Mouse (Mus musculus) megakaryocyte, embryonic 14.5 days (primary cell): ENCODE measurements around the gene Rsrc1. TPM values are rescaled to one million over a fixed set of nuclear protein-coding genes. Genes with fewer than 3 reads are reported as not detected.

ENCODE experiments used
- H3K27me3 ChIP-seq: replicated peaks from 2 replicates; pipeline ENCODE3; 2012; ENCODE audit warnings: inconsistent platforms
- H3K36me3 ChIP-seq: replicated peaks from 2 replicates; pipeline ENCODE3; 2012; ENCODE audit warnings: low read length, inconsistent platforms, mixed read lengths
- H3K4me1 ChIP-seq: 2 replicates; pipeline ENCODE4 v1.6.1; 2012; ENCODE audit warnings: inconsistent platforms
- H3K4me3 ChIP-seq: replicated peaks from 2 replicates; pipeline ENCODE3; 2012; ENCODE audit warnings: moderate library complexity, mild to moderate bottlenecking, inconsistent platforms
- H3K9me3 ChIP-seq: 2 replicates; pipeline ENCODE4 v1.6.1; 2012; ENCODE audit warnings: inconsistent platforms
- FLI1 ChIP-seq: IDR thresholded peaks from 2 replicates; pipeline ENCODE4 v1.6.1; 2012; ENCODE audit warnings: low read length, inconsistent platforms, mixed read lengths
- GATA1 ChIP-seq: IDR thresholded peaks from 3 replicates; pipeline ENCODE4 v1.6.1; 2012; ENCODE audit warnings: mixed read lengths, low read length, inconsistent platforms, borderline replicate concordance
- polyA plus RNA-seq: library from polyadenylated mRNA; stranded (reverse); fragments of >175 nt; gene quantifications from 2 replicates; pipeline ENCODE4 v1.2.3, GENCODE M21; 2012; ENCODE audit warnings: low replicate concordance; ENCODE audit not compliant: insufficient read depth

Gene Rsrc1
- 2.0 and 15.3 TPM in 2 replicates for polyA plus RNA-seq

GRCm38 (mm10) chr3:66981101-66981661, at the start of gene Rsrc1:
TSS of gene Rsrc1 (plus strand) at chr3:66981390.
- H3K27me3 ChIP-seq: peaks cover 76% of the 10 kb centered on the region
- no peaks in the 10 kb centered on the region for H3K36me3 ChIP-seq
- TF ChIP-seq GATA1 (no peak), FLI1 (no peak)
- H3K4me3 ChIP-seq: peak within 1 kb of the TSS; percentile 92
- H3K9me3 ChIP-seq: peaks cover 7% of the 10 kb centered on the region; the same call in 1 of the 2 replicates
- H3K4me1 ChIP-seq: peaks cover 45% of the 10 kb centered on the region

- Histone ChIP-seq H3K4me1 (no peaks in the 10 kb centered on the region), H3K27me3 (peaks cover 2% of the 10 kb centered on the region), H3K9me3 (no peaks in the 10 kb centered on the region), H3K36me3 (no peaks in the 10 kb centered on the region), H3K4me3 (no peak overlapping the region)
- TF ChIP-seq FLI1: no peak
- no peak for TF ChIP-seq GATA1
These were observed 41.5 kb upstream of the Rsrc1 start for GRCm38 (mm10) chr3:66939675-66940074.

- Histone ChIP-seq H3K27me3 (peaks cover 2% of the 10 kb centered on the region), H3K4me1 (peaks cover 4% of the 10 kb centered on the region), H3K4me3 (no peak overlapping the region), H3K9me3 (peaks cover 14% of the 10 kb centered on the region), H3K36me3 (peaks cover 3% of the 10 kb centered on the region)
- no peak for TF ChIP-seq FLI1
- TF ChIP-seq GATA1: no peak
These were observed 26.1 kb upstream of the Rsrc1 start for GRCm38 (mm10) chr3:66955126-66955525.

- Histone ChIP-seq H3K27me3 (peaks cover 11% of the 10 kb centered on the region), H3K9me3 (no peaks in the 10 kb centered on the region), H3K4me3 (peak overlapping the region; percentile 20), H3K36me3 (no peaks in the 10 kb centered on the region), H3K4me1 (peaks cover 13% of the 10 kb centered on the region)
- TF ChIP-seq GATA1 (no peak; the same call in 2 of the 3 replicates), FLI1 (no peak)
These were observed 21.2 kb upstream of the Rsrc1 start for GRCm38 (mm10) chr3:66959972-66960371.

GRCm38 (mm10) chr3:66964884-66965283, 16.3 kb upstream of the Rsrc1 start:
- TF ChIP-seq FLI1: no peak
- no peak for TF ChIP-seq GATA1
- peaks cover 11% of the 10 kb centered on the region for H3K4me1 ChIP-seq
- no peaks in the 10 kb centered on the region for H3K36me3 ChIP-seq
- no peak overlapping the region for H3K4me3 ChIP-seq
- H3K9me3 ChIP-seq: no peaks in the 10 kb centered on the region
- H3K27me3 ChIP-seq: peaks cover 28% of the 10 kb centered on the region

- H3K27me3 ChIP-seq: peaks cover 52% of the 10 kb centered on the region
- no peaks in the 10 kb centered on the region for H3K36me3 ChIP-seq
- H3K4me1 ChIP-seq: peaks cover 21% of the 10 kb centered on the region
- TF ChIP-seq FLI1 (no peak), GATA1 (no peak)
- H3K9me3 ChIP-seq: peaks cover 9% of the 10 kb centered on the region
- no peak overlapping the region for H3K4me3 ChIP-seq
These were observed 13.7 kb upstream of the Rsrc1 start for GRCm38 (mm10) chr3:66967508-66967907.

- Histone ChIP-seq H3K9me3 (peaks cover 9% of the 10 kb centered on the region), H3K4me3 (peak overlapping the region; percentile 68), H3K36me3 (no peaks in the 10 kb centered on the region), H3K27me3 (peaks cover 71% of the 10 kb centered on the region), H3K4me1 (peaks cover 32% of the 10 kb centered on the region)
- TF ChIP-seq FLI1 (no peak), GATA1 (no peak)
These were observed 10.9 kb upstream of the Rsrc1 start for GRCm38 (mm10) chr3:66970261-66970660.

- Histone ChIP-seq H3K9me3 (peaks cover 9% of the 10 kb centered on the region), H3K4me1 (peaks cover 32% of the 10 kb centered on the region), H3K36me3 (no peaks in the 10 kb centered on the region), H3K4me3 (peak overlapping the region; percentile 68), H3K27me3 (peaks cover 72% of the 10 kb centered on the region)
- TF ChIP-seq GATA1 (no peak), FLI1 (no peak)
These were observed 10.4 kb upstream of the Rsrc1 start for GRCm38 (mm10) chr3:66970661-66971331.

GRCm38 (mm10) chr3:66972191-66972950, 8.8 kb upstream of the Rsrc1 start:
- H3K4me1 ChIP-seq: peaks cover 32% of the 10 kb centered on the region
- no peak overlapping the region for H3K4me3 ChIP-seq
- peaks cover 79% of the 10 kb centered on the region for H3K27me3 ChIP-seq
- no peak for TF ChIP-seq FLI1
- peaks cover 9% of the 10 kb centered on the region for H3K9me3 ChIP-seq
- H3K36me3 ChIP-seq: no peaks in the 10 kb centered on the region
